Mouse (Mus musculus): ENCODE results near the gene Usp9y. TPM values are rescaled to one million over a fixed set of nuclear protein-coding genes. Genes with fewer than 3 reads are reported as not detected.

Gene Usp9y
- 0.78 and 0.99 TPM in 2 replicates for polyA plus RNA-seq (2012; rRNA removed)

- Histone ChIP-seq H3K27ac (ENCODE audit: control insufficient read depth, insufficient read depth, low read depth, low read length) (peak within 1 kb of the TSS; percentile 91), H3K4me1 (ENCODE audit: control insufficient read depth, insufficient read depth, low read length) (no peaks in the 10 kb centered on the region)
These were observed at the start of gene Usp9y for GRCm38 (mm10) chrY:1459682-1460081. TSS of gene Usp9y (minus strand) at chrY:1459782.

GRCm38 (mm10) chrY:1293708-1294107 is 165.9 kb downstream of the Usp9y start:
- no peak for TF ChIP-seq POLR2A (IDR thresholded peaks at IDR 0.05; ENCODE audit: control insufficient read depth, low read depth, low read length)
- TF ChIP-seq CTCF (IDR thresholded peaks at IDR 0.05; ENCODE audit: control insufficient read depth, insufficient read depth, insufficient replicate concordance, low read depth, low read length): no peak

More at GRCm38 (mm10) chrY:1459682-1460081, at the start of gene Usp9y:
- no peaks in the 10 kb centered on the region for H3K36me3 ChIP-seq (ENCODE audit: control insufficient read depth, insufficient read depth, low read length)
- TF ChIP-seq POLR2A (IDR thresholded peaks at IDR 0.05; ENCODE audit: control insufficient read depth, low read depth, low read length): no peak
- no peak for TF ChIP-seq CTCF (IDR thresholded peaks at IDR 0.05; ENCODE audit: control insufficient read depth, insufficient read depth, insufficient replicate concordance, low read depth, low read length)
- peak within 1 kb of the TSS; percentile 80 for H3K4me3 ChIP-seq (ENCODE audit: control insufficient read depth, low read depth, low read length)
- no peaks in the 10 kb centered on the region for H3K27me3 ChIP-seq (ENCODE audit: control insufficient read depth, insufficient read depth, low read length)

GRCm38 (mm10) chrY:1286171-1286795 is 173.3 kb downstream of the Usp9y start, which contains the start of gene Ddx3y:
TSS of gene Ddx3y (minus strand) at chrY:1286629.
- Histone ChIP-seq H3K27ac (ENCODE audit: control insufficient read depth, insufficient read depth, low read depth, low read length) (peak within 1 kb of the TSS; percentile 80), H3K27me3 (ENCODE audit: control insufficient read depth, insufficient read depth, low read length) (no peaks in the 10 kb centered on the region), H3K4me1 (ENCODE audit: control insufficient read depth, insufficient read depth, low read length) (no peaks in the 10 kb centered on the region), H3K4me3 (ENCODE audit: control insufficient read depth, low read depth, low read length) (peak within 1 kb of the TSS; percentile 73), H3K36me3 (ENCODE audit: control insufficient read depth, insufficient read depth, low read length) (no peaks in the 10 kb centered on the region)
- TF ChIP-seq CTCF (IDR thresholded peaks at IDR 0.05; ENCODE audit: control insufficient read depth, insufficient read depth, insufficient replicate concordance, low read depth, low read length): no peak

More at GRCm38 (mm10) chrY:1293708-1294107, 165.9 kb downstream of the Usp9y start:
- no peak overlapping the region for H3K27ac ChIP-seq (ENCODE audit: control insufficient read depth, insufficient read depth, low read depth, low read length)
- H3K36me3 ChIP-seq (ENCODE audit: control insufficient read depth, insufficient read depth, low read length): no peaks in the 10 kb centered on the region
- H3K4me3 ChIP-seq (ENCODE audit: control insufficient read depth, low read depth, low read length): no peak overlapping the region
- no peaks in the 10 kb centered on the region for H3K4me1 ChIP-seq (ENCODE audit: control insufficient read depth, insufficient read depth, low read length)
- H3K27me3 ChIP-seq (ENCODE audit: control insufficient read depth, insufficient read depth, low read length): no peaks in the 10 kb centered on the region

- Histone ChIP-seq H3K4me1 (ENCODE audit: control insufficient read depth, insufficient read depth, low read length) (no peaks in the 10 kb centered on the region), H3K27ac (ENCODE audit: control insufficient read depth, insufficient read depth, low read depth, low read length) (peak overlapping the region; percentile 80), H3K27me3 (ENCODE audit: control insufficient read depth, insufficient read depth, low read length) (no peaks in the 10 kb centered on the region), H3K36me3 (ENCODE audit: control insufficient read depth, insufficient read depth, low read length) (no peaks in the 10 kb centered on the region), H3K4me3 (ENCODE audit: control insufficient read depth, low read depth, low read length) (peak overlapping the region; percentile 73)
- TF ChIP-seq POLR2A (IDR thresholded peaks at IDR 0.05; ENCODE audit: control insufficient read depth, low read depth, low read length) (no peak), CTCF (IDR thresholded peaks at IDR 0.05; ENCODE audit: control insufficient read depth, insufficient read depth, insufficient replicate concordance, low read depth, low read length) (no peak)
These were observed 173.8 kb downstream of the Usp9y start for GRCm38 (mm10) chrY:1285735-1286134.

Other genes with a start within 250 kb of the Usp9y start
- gene Uty, start 214.0 kb downstream of the Usp9y start, polyA plus RNA-seq (2012; rRNA removed): 1.3 and 1.7 TPM in 2 replicates
- 0.88 and 1.7 TPM in 2 replicates for gene Ddx3y, start 173.2 kb downstream of the Usp9y start, polyA plus RNA-seq (2012; rRNA removed)

All from testis, adult 2 months (tissue).